Mouse (Mus musculus): ENCODE data around the gene Rnf114.

GRCm38 (mm10) chr2:167528278-167528677, 35.8 kb downstream of the Rnf114 start:
- TF ChIP-seq POLR2A (IDR thresholded peaks at IDR 0.05; ENCODE audit: extremely low read depth, insufficient read depth, low read length) (no peak), CTCF (IDR thresholded peaks at IDR 0.05; ENCODE audit: low read depth, low read length) (peak; percentile 67)
